Mouse (Mus musculus) midbrain, embryonic 14.5 days (tissue): ENCODE measurements at regions not wholly inside any gene's neighbourhood (a gene's known extent, or its start where the extent isn't known, plus 50 kb on each side); places are given as distances from the start of the nearest gene placed in this dataset.
A peak's percentile ranks its signal among the peaks of the same experiment; 100 is the strongest.
"Not testable (repeated sequence)": the region's sequence is repeated elsewhere in the genome, so short reads cannot be mapped to it uniquely, and the experiment has no call there.

ENCODE experiments used
- ATAC-seq: fragments of 200-750 bp; cut with Nextera tagmentation; 2 replicates; pipeline ENCODE4 v1.8.0; 2017; ENCODE audit warnings: moderate number of reproducible peaks, moderate library complexity; ENCODE audit not compliant: low FRiP score, low TSS enrichment
- DNase-seq: peaks from one replicate; pipeline ENCODE4 v3.0.0-alpha.2; 2015
- H3K27ac ChIP-seq: fragments of 300-500 bp; sonication (generic); replicated peaks from 2 replicates; pipeline ENCODE4 v1.5.1; 2014; ENCODE audit warnings: mild to moderate bottlenecking, low read depth, low read length, moderate library complexity
- H3K27me3 ChIP-seq: fragments of 300-500 bp; sonication (generic); 2 replicates; pipeline ENCODE4 v1.6.1; 2014; ENCODE audit warnings: low read length, control low read depth, mixed read lengths; ENCODE audit not compliant: control insufficient read depth, insufficient read depth
- H3K36me3 ChIP-seq: fragments of 300-500 bp; sonication (generic); 2 replicates; pipeline ENCODE4 v1.6.1; 2014; ENCODE audit warnings: low read length, control low read depth; ENCODE audit not compliant: control insufficient read depth, insufficient read depth
- H3K4me1 ChIP-seq: fragments of 300-500 bp; sonication (generic); 2 replicates; pipeline ENCODE4 v1.6.1; 2014; ENCODE audit warnings: mild to moderate bottlenecking, antibody characterized with exemption, low read length, control low read depth; ENCODE audit not compliant: control insufficient read depth, insufficient read depth
- H3K4me2 ChIP-seq: fragments of 300-500 bp; sonication (generic); 2 replicates; pipeline ENCODE4 v1.6.1; 2014; ENCODE audit warnings: mild to moderate bottlenecking, low read length, moderate library complexity
- H3K4me3 ChIP-seq: fragments of 300-500 bp; sonication (generic); replicated peaks from 2 replicates; pipeline ENCODE4 v1.5.1; 2014; ENCODE audit warnings: low read depth, low read length
- H3K9ac ChIP-seq: fragments of 300-500 bp; sonication (generic); replicated peaks from 2 replicates; pipeline ENCODE4 v1.6.1; 2014; ENCODE audit warnings: mild to moderate bottlenecking, low read length, moderate library complexity
- H3K9me3 ChIP-seq: fragments of 300-500 bp; sonication (generic); 2 replicates; pipeline ENCODE4 v1.6.1; 2016; ENCODE audit warnings: low read length, control low read depth, mixed read lengths; ENCODE audit not compliant: control insufficient read depth
- WGBS: fragments of 180-500 bp; shearing (Covaris S2); extraction: QIAGEN DNeasy Blood & Tissue Kit; methylation state at CpG from one replicate; pipeline ENCODE4 v1.1.7; 2014; 5-methylcytosine and 5-hydroxymethylcytosine counted together

DNA sequence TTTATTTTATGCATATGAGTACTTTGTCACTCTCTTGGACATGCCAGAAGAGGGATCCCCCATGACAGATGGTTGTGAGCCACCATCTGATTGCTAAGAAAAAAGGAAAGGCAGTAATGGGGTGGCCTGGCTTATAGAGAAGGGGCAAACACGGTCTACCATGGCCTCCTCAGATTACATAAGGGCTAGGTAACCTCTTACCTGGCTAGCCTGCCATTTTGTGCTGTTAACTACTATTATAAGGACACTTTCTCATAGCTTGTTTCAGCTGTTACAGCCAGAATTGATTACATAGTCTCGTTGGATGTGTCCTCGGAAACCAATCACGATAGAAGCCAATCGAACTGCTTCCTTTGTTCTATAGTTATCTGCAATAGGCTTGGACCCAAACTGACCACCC lies 60.9 kb upstream of the Gm14496 start:
- H3K27me3 ChIP-seq: no peaks in the 10 kb centered on the region
- no peaks in the 10 kb centered on the region for H3K4me1 ChIP-seq
- H3K36me3 ChIP-seq: no peaks in the 10 kb centered on the region
- 85% methylated on average over 5 of the region's 5 CpGs for WGBS
- no peak overlapping the region for H3K9ac ChIP-seq
- no peak overlapping the region for H3K4me2 ChIP-seq
- H3K27ac ChIP-seq: no peak overlapping the region
- ATAC-seq: no peak
- H3K9me3 ChIP-seq: no peaks in the 10 kb centered on the region
- H3K4me3 ChIP-seq: no peak overlapping the region
- DNase-seq: no peak

DNA sequence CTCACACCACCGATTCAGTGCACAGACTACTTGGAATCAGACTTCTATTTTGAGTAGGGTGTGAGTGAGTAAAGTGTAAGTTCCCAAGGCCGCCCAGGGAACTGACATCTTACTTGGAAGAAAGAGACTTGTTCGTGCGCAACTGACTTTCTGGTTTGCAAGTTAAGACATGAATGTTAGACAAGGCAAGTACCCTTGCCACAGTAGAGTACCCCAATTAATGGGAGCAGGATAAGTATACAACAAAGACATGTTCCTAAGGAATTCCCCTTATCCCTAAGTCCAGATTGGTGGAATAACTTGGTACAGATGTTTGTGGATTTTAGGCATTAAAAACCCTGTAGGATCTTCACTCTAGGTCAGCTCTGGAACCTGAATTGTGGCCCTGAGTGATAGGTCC lies 60.4 kb upstream of the Gm14496 start:
- not testable (repeated sequence) for H3K27ac ChIP-seq, H3K4me2 ChIP-seq, H3K27me3 ChIP-seq, H3K9me3 ChIP-seq, H3K36me3 ChIP-seq, DNase-seq, H3K4me1 ChIP-seq, ATAC-seq, H3K9ac ChIP-seq, H3K4me3 ChIP-seq
- 95% methylated on average over 4 of the region's 4 CpGs for WGBS

DNA sequence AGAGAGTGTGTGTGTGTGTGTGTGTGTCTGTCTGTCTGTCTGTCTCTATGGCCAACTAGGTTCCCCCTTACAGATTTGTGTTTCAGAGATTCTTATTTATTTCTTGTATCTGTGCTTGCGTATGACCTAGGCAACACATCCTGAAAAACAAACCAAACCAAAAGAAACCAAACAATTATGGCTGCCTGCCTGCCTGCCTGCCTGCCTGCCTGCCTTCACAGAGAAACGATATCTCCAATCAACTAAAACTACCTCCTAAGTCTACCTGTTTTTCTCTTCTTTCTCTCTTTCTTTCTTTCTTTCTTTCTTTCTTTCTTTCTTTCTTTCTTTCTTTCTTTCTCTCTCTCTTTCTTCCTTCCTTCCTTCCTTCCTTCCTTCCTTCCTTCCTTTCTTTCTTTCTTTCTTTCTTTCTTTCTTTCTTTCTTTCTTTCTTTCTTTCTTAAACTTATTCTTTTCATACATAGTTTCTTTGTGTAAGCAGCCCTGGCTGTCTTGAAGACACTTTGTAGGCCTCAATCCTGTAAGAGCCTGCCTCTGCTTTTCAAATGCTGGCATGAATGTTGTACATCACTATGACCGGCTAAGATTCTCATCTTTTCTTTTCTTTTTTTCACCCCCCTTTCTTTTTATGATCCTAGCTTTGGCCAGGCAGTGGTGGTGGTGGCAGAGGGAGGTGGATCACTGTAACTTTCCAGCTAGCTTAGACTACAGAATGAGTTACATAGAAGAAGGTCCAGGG lies 59.7 kb upstream of the Gm14496 start:
- not testable (repeated sequence) for H3K27me3 ChIP-seq, H3K4me2 ChIP-seq, H3K9me3 ChIP-seq, H3K9ac ChIP-seq, H3K4me3 ChIP-seq, H3K27ac ChIP-seq, H3K36me3 ChIP-seq, H3K4me1 ChIP-seq
- DNase-seq (peak; percentile 31), ATAC-seq (peak; percentile 73)
- WGBS: 77% methylated on average over 3 of the region's 3 CpGs

DNA sequence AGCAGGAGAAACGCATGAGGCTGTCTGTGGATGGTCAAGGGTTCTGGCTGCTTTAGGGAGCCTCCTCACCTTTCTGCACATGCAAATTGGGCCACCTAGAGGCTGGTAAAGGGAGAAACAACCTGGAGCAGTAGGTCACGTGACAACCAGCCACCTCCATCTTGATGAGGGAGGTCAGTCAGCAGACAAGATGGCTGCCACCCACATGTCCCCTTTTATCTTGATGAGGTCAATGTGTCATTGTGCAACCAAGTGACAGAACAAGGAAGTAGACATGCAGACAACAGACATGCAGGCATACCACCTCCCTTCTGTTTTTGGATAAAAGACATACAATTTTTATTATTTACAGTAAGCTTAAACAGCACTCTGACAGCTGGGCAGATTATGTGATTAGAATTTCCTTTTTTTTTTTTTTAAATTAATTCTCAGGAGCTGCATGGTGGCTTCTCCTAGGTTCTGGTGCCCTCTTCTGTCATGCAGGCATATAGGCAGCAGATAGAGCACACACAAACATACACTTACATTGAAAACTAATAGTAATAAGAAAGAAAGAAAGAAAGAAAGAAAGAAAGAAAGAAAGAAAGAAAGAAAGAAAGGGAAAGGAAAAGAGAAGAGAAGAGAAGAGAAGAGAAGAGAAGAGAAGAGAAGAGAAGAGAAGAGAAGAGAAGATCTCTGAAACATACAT lies 58.9 kb upstream of the Gm14496 start:
- H3K4me2 ChIP-seq: no peak overlapping the region
- H3K9me3 ChIP-seq: no peaks in the 10 kb centered on the region
- no peak overlapping the region for H3K27ac ChIP-seq
- DNase-seq (peak; percentile 4), ATAC-seq (no peak)
- WGBS: 78% methylated on average over 2 of the region's 2 CpGs
- H3K27me3 ChIP-seq: no peaks in the 10 kb centered on the region
- no peaks in the 10 kb centered on the region for H3K36me3 ChIP-seq
- H3K4me3 ChIP-seq: no peak overlapping the region
- H3K9ac ChIP-seq: no peak overlapping the region
- H3K4me1 ChIP-seq: no peaks in the 10 kb centered on the region
